Mouse (Mus musculus): ENCODE results near the gene Esr1. TPM values are rescaled to one million over a fixed set of nuclear protein-coding genes. Genes with fewer than 3 reads are reported as not detected.
A peak's percentile ranks its signal among the peaks of the same experiment; 100 is the strongest.
"Not testable (repeated sequence)": the region's sequence is repeated elsewhere in the genome, so short reads cannot be mapped to it uniquely, and the experiment has no call there.

The Esr1 gene
- polyA plus RNA-seq, 1 experiment from 2014 or later = 0.68 TPM

- no peak for ATAC-seq (ENCODE audit: insufficient number of reproducible peaks, insufficient read depth, low FRiP score, low read depth)
- H3K27me3 ChIP-seq (ENCODE audit: control insufficient read depth, insufficient read depth, low read length) = no peaks in the 10 kb centered on the region
- 90% methylated on average over 7 of the region's 7 CpGs for WGBS
Measured at GRCm38 (mm10) chr10:4646074-4646473, 34.7 kb downstream of the Esr1 start.

GRCm38 (mm10) chr10:4646851-4647250 lies 35.5 kb downstream of the Esr1 start:
- ATAC-seq (ENCODE audit: insufficient number of reproducible peaks, insufficient read depth, low FRiP score, low read depth) = no peak
- H3K27ac ChIP-seq (ENCODE audit: low read length) = no peak overlapping the region
- H3K27me3 ChIP-seq (ENCODE audit: control insufficient read depth, insufficient read depth, low read length) = no peaks in the 10 kb centered on the region
- H3K4me2 ChIP-seq (replicated peaks; ENCODE audit: low read depth, low read length) = no peak overlapping the region
- no peak overlapping the region for H3K9ac ChIP-seq (replicated peaks; ENCODE audit: low read depth, low read length)
- no peak overlapping the region for H3K4me3 ChIP-seq (ENCODE audit: low read depth, low read length)
- no peaks in the 10 kb centered on the region for H3K9me3 ChIP-seq (ENCODE audit: control insufficient read depth, low read depth, low read length)
- WGBS = 72% methylated on average over 9 of the region's 9 CpGs
- no peaks in the 10 kb centered on the region for H3K36me3 ChIP-seq (ENCODE audit: control insufficient read depth, insufficient read depth, low read length)
- H3K4me1 ChIP-seq (ENCODE audit: control insufficient read depth, insufficient read depth, low read length) = no peaks in the 10 kb centered on the region

More at GRCm38 (mm10) chr10:4646074-4646473, 34.7 kb downstream of the Esr1 start:
- no peaks in the 10 kb centered on the region for H3K4me1 ChIP-seq (ENCODE audit: control insufficient read depth, insufficient read depth, low read length)
- H3K36me3 ChIP-seq (ENCODE audit: control insufficient read depth, insufficient read depth, low read length) = no peaks in the 10 kb centered on the region
- no peak overlapping the region for H3K4me3 ChIP-seq (ENCODE audit: low read depth, low read length)
- H3K4me2 ChIP-seq (replicated peaks; ENCODE audit: low read depth, low read length) = no peak overlapping the region
- H3K9ac ChIP-seq (replicated peaks; ENCODE audit: low read depth, low read length) = no peak overlapping the region
- no peak overlapping the region for H3K27ac ChIP-seq (ENCODE audit: low read length)
- H3K9me3 ChIP-seq (ENCODE audit: control insufficient read depth, low read depth, low read length) = no peaks in the 10 kb centered on the region

- H3K27ac ChIP-seq (ENCODE audit: low read length) = no peak overlapping the region
- H3K9me3 ChIP-seq (ENCODE audit: control insufficient read depth, low read depth, low read length) = no peaks in the 10 kb centered on the region
- H3K4me3 ChIP-seq (ENCODE audit: low read depth, low read length) = no peak overlapping the region
- WGBS = 75% methylated on average over 5 of the region's 5 CpGs
- H3K4me1 ChIP-seq (ENCODE audit: control insufficient read depth, insufficient read depth, low read length) = no peaks in the 10 kb centered on the region
- H3K9ac ChIP-seq (replicated peaks; ENCODE audit: low read depth, low read length) = no peak overlapping the region
- no peak overlapping the region for H3K4me2 ChIP-seq (replicated peaks; ENCODE audit: low read depth, low read length)
- ATAC-seq (ENCODE audit: insufficient number of reproducible peaks, insufficient read depth, low FRiP score, low read depth) = no peak
- H3K36me3 ChIP-seq (ENCODE audit: control insufficient read depth, insufficient read depth, low read length) = no peaks in the 10 kb centered on the region
- no peaks in the 10 kb centered on the region for H3K27me3 ChIP-seq (ENCODE audit: control insufficient read depth, insufficient read depth, low read length)
Measured at GRCm38 (mm10) chr10:4665380-4665779, 54.0 kb downstream of the Esr1 start.

GRCm38 (mm10) chr10:4667006-4667405 lies 55.6 kb downstream of the Esr1 start:
- 90% methylated on average over 2 of the region's 2 CpGs for WGBS
- H3K36me3 ChIP-seq (ENCODE audit: control insufficient read depth, insufficient read depth, low read length) = no peaks in the 10 kb centered on the region
- H3K27me3 ChIP-seq (ENCODE audit: control insufficient read depth, insufficient read depth, low read length) = no peaks in the 10 kb centered on the region
- no peak overlapping the region for H3K27ac ChIP-seq (ENCODE audit: low read length)
- H3K4me3 ChIP-seq (ENCODE audit: low read depth, low read length) = no peak overlapping the region
- H3K4me1 ChIP-seq (ENCODE audit: control insufficient read depth, insufficient read depth, low read length) = no peaks in the 10 kb centered on the region
- no peaks in the 10 kb centered on the region for H3K9me3 ChIP-seq (ENCODE audit: control insufficient read depth, low read depth, low read length)
- H3K9ac ChIP-seq (replicated peaks; ENCODE audit: low read depth, low read length) = no peak overlapping the region
- ATAC-seq (ENCODE audit: insufficient number of reproducible peaks, insufficient read depth, low FRiP score, low read depth) = no peak
- no peak overlapping the region for H3K4me2 ChIP-seq (replicated peaks; ENCODE audit: low read depth, low read length)

- Histone ChIP-seq H3K27ac (ENCODE audit: low read length) (no peak overlapping the region), H3K9me3 (ENCODE audit: control insufficient read depth, low read depth, low read length) (no peaks in the 10 kb centered on the region), H3K4me3 (ENCODE audit: low read depth, low read length) (no peak overlapping the region), H3K4me2 (replicated peaks; ENCODE audit: low read depth, low read length) (no peak overlapping the region), H3K27me3 (ENCODE audit: control insufficient read depth, insufficient read depth, low read length) (no peaks in the 10 kb centered on the region), H3K36me3 (ENCODE audit: control insufficient read depth, insufficient read depth, low read length) (no peaks in the 10 kb centered on the region), H3K4me1 (ENCODE audit: control insufficient read depth, insufficient read depth, low read length) (no peaks in the 10 kb centered on the region), H3K9ac (replicated peaks; ENCODE audit: low read depth, low read length) (no peak overlapping the region)
- WGBS = 76% methylated on average over 2 of the region's 2 CpGs
- no peak for ATAC-seq (ENCODE audit: insufficient number of reproducible peaks, insufficient read depth, low FRiP score, low read depth)
Measured at GRCm38 (mm10) chr10:4670053-4670452, 58.7 kb downstream of the Esr1 start.

DNA sequence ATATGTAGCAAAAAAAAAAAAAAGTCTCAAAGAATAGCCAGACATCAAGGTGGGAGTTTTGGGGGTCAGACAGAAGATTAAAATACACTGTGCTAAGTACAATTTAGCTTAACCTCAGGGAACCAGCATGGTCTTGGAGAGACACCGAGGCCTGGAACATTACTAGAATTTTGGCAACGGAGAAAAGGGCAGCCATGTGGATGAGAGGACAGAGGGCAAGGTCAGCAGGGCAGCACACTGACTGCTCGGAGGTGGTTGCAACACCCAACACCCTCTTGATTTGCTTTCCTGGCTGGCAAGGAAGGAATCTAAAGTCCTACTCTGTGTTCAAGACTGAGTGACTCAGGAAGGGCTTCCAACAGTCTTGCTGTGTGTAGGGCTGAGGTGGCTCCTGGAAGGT lies 60.5 kb downstream of the Esr1 start:
- H3K36me3 ChIP-seq (ENCODE audit: control insufficient read depth, insufficient read depth, low read length) = no peaks in the 10 kb centered on the region

GRCm38 (mm10) chr10:4673311-4673816 lies 62.0 kb downstream of the Esr1 start:
- 68% methylated on average over 4 of the region's 4 CpGs for WGBS
- no peak for ATAC-seq (ENCODE audit: insufficient number of reproducible peaks, insufficient read depth, low FRiP score, low read depth)

More for the DNA sequence above, 60.5 kb downstream of the Esr1 start:
- ATAC-seq (ENCODE audit: insufficient number of reproducible peaks, insufficient read depth, low FRiP score, low read depth) = no peak
- no peaks in the 10 kb centered on the region for H3K4me1 ChIP-seq (ENCODE audit: control insufficient read depth, insufficient read depth, low read length)
- H3K27ac ChIP-seq (ENCODE audit: low read length) = no peak overlapping the region
- 68% methylated on average over 3 of the region's 3 CpGs for WGBS
- H3K9ac ChIP-seq (replicated peaks; ENCODE audit: low read depth, low read length) = no peak overlapping the region
- no peaks in the 10 kb centered on the region for H3K9me3 ChIP-seq (ENCODE audit: control insufficient read depth, low read depth, low read length)
- H3K4me2 ChIP-seq (replicated peaks; ENCODE audit: low read depth, low read length) = no peak overlapping the region
- no peaks in the 10 kb centered on the region for H3K27me3 ChIP-seq (ENCODE audit: control insufficient read depth, insufficient read depth, low read length)
- no peak overlapping the region for H3K4me3 ChIP-seq (ENCODE audit: low read depth, low read length)

GRCm38 (mm10) chr10:4674983-4675592 lies 63.7 kb downstream of the Esr1 start:
- not testable (repeated sequence) for H3K27ac ChIP-seq (ENCODE audit: low read length); H3K27me3 ChIP-seq (ENCODE audit: control insufficient read depth, insufficient read depth, low read length); H3K36me3 ChIP-seq (ENCODE audit: control insufficient read depth, insufficient read depth, low read length); H3K4me1 ChIP-seq (ENCODE audit: control insufficient read depth, insufficient read depth, low read length); H3K9me3 ChIP-seq (ENCODE audit: control insufficient read depth, low read depth, low read length); H3K4me3 ChIP-seq (ENCODE audit: low read depth, low read length); ATAC-seq (ENCODE audit: insufficient number of reproducible peaks, insufficient read depth, low FRiP score, low read depth); H3K9ac ChIP-seq (replicated peaks; ENCODE audit: low read depth, low read length)
- peak overlapping the region; percentile 16; the same call in 1 of the 2 replicates for H3K4me2 ChIP-seq (replicated peaks; ENCODE audit: low read depth, low read length)
- WGBS = 21% methylated on average over 13 of the region's 14 CpGs

More at GRCm38 (mm10) chr10:4673311-4673816, 62.0 kb downstream of the Esr1 start:
- Histone ChIP-seq H3K9me3 (ENCODE audit: control insufficient read depth, low read depth, low read length) (no peaks in the 10 kb centered on the region), H3K4me3 (ENCODE audit: low read depth, low read length) (no peak overlapping the region), H3K4me2 (replicated peaks; ENCODE audit: low read depth, low read length) (no peak overlapping the region), H3K27ac (ENCODE audit: low read length) (no peak overlapping the region), H3K36me3 (ENCODE audit: control insufficient read depth, insufficient read depth, low read length) (no peaks in the 10 kb centered on the region), H3K27me3 (ENCODE audit: control insufficient read depth, insufficient read depth, low read length) (no peaks in the 10 kb centered on the region), H3K9ac (replicated peaks; ENCODE audit: low read depth, low read length) (no peak overlapping the region), H3K4me1 (ENCODE audit: control insufficient read depth, insufficient read depth, low read length) (no peaks in the 10 kb centered on the region)

GRCm38 (mm10) chr10:4683106-4683505 lies 71.7 kb downstream of the Esr1 start:
- H3K36me3 ChIP-seq (ENCODE audit: control insufficient read depth, insufficient read depth, low read length) = no peaks in the 10 kb centered on the region
- no peaks in the 10 kb centered on the region for H3K4me1 ChIP-seq (ENCODE audit: control insufficient read depth, insufficient read depth, low read length)
- ATAC-seq (ENCODE audit: insufficient number of reproducible peaks, insufficient read depth, low FRiP score, low read depth) = no peak
- H3K27ac ChIP-seq (ENCODE audit: low read length) = no peak overlapping the region
- H3K4me3 ChIP-seq (ENCODE audit: low read depth, low read length) = no peak overlapping the region
- no peaks in the 10 kb centered on the region for H3K9me3 ChIP-seq (ENCODE audit: control insufficient read depth, low read depth, low read length)
- H3K4me2 ChIP-seq (replicated peaks; ENCODE audit: low read depth, low read length) = no peak overlapping the region
- no peak overlapping the region for H3K9ac ChIP-seq (replicated peaks; ENCODE audit: low read depth, low read length)
- WGBS = 75% methylated on average over 5 of the region's 5 CpGs
- H3K27me3 ChIP-seq (ENCODE audit: control insufficient read depth, insufficient read depth, low read length) = no peaks in the 10 kb centered on the region

Measured in stomach, embryonic 14.5 days (tissue).